Mouse (Mus musculus) adrenal gland, postnatal 25 days (tissue): ENCODE results near the gene Dvl3. TPM values are rescaled to one million over a fixed set of nuclear protein-coding genes. Genes with fewer than 3 reads are reported as not detected.

Experiments
- DNase-seq: peaks from one replicate; pipeline ENCODE4 v3.0.0; 2021; ENCODE audit warnings: mixed read lengths
- total RNA-seq: library from RNA; stranded (reverse); gene quantifications from 2 replicates; pipeline ENCODE4 v1.2.3, GENCODE M21; 2021

The Dvl3 gene
- total RNA-seq, 1 experiment from 2014 or later = 46.2 TPM

DNA sequence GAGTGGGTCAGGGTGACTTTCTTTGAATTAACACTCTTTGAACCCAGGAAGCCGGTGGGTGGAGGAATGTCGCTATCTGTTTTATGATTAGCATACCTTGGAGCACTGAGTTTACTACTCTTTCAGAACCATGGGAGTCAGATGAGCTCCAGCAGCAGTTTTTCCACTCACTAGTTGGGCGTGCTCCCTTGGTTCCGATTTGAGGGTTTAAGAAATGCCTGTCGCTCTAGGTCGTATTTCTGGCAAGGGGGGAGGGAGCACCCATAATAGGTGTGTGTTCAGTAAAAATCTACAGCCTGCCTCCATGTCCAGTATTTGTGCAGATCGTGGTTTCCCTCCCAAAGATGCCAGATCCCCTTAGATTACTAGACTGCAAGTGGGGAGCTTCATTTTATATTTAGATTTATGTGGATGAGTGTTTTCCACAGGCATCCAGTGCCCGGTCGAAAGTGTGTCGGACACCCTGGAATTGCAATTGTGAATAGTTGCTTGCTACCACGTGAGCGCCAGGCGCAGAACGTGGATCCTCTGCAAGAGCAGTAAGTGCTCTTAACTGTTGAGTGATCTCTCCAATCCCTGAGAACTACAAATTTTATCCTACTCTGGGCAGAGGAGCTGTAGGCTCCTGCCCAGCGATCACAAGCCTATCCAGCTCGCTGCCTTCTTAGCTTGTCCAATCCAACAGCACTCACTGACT lies 18.7 kb upstream of the Dvl3 start:
- no peak for DNase-seq

DNA sequence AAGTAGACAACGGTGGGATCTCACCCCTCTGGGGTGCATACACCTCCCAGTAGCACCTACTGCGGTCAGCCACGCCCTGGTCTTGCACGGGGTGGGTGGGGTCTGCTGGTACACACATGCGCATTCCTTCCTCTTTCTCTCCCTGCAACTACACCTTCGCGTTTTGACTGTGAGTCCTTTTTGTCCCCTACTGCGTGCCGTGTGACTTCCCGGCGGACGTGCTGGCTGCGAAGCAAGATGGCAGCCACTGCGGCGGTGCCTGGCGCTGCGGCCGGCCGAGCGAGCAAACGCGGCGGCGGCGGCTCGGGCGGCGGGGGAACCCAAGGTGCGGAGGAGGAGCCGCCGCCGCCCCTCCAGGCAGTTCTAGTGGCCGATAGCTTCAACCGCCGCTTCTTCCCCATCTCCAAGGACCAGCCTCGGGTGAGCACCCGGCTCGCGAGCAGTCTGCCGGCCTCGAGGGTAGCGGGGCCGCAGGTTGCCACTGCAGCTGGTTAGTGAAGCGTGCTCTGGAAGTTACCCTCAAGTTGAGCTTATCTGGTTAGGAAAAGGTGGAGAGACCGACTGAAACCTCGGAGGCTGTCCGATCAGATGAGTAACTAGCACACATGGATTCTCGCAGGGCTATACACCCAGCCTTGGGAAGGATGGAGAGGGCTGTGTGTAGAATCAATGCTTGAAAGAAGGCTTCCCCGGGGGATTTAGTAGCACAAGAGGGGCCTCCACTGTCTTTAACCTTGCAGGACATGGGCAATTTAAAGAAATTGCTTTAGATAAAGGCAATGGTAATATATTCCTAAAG lies 17.9 kb upstream of the Dvl3 start, which contains the start of gene Eif2b5:
Eif2b5 (plus strand) TSS at position 141 of the 799 bp plus-strand sequence.
- peak; percentile 91 for DNase-seq

DNA sequence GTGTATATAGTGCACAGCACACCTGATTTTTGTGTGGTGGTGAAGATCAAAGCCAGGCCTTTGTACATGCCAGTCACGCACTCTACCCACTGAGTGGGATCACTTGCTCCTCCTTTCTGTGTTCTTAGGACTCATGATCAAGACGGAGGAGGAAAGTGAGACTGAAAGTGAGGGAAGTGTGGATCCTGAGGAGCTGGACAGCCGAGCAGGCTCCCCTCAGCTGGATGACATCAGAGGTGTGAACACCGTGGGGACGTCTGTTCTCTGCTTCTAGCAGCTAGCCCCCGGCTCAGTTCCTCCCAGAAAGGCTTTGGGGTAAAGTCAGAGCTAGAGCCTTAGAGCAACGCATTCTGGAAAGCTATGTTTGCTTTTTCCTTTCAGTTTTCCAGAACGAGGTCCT lies 10.8 kb upstream of the Dvl3 start:
- DNase-seq = no peak

DNA sequence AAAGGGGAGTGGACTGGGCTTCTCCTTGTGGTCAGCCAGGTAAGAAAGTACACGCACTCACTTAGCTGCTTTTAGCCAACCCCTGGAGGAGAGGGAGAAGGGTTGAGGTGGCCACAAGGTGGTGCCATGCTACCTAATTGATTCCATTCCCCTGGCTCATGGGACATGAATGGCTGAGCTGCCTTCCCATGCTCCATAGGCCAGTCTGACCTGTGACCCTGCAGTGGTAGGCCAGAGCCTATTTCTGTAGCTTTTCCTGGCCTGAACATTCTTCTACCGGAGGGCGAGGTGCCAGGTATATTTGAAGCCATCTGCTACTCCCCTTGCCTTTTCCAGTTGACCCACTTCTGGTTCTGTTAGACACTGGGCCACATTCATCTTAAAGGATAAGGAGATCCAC lies 7.4 kb upstream of the Dvl3 start:
- peak; percentile 43 for DNase-seq

DNA sequence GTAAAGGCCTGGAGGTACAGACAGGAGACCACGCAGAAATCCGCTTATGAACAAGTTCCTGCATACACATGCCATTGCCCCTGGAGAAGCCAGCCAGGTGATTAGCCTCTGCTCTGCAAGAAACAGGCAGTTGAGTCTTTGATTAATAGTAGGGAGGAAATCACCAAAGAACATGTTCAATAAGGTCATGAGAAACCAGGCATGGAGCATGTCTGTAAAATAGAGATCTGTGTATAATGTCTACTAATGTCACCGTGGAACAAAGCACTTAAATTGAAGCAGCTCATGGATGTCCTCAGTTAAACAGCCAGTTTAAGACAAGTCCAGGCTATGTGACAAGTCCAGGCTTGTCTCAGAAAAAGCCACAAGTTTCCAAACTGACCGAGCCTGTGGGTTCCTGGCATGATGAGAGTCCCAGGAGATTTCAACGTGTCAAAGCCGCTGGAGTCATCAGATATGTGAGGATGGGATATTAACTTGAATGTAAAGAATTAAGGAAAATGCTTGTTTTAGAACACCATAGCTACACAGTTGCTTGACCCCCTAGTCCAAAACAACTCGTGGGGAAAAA lies 5.4 kb upstream of the Dvl3 start:
- no peak for DNase-seq

DNA sequence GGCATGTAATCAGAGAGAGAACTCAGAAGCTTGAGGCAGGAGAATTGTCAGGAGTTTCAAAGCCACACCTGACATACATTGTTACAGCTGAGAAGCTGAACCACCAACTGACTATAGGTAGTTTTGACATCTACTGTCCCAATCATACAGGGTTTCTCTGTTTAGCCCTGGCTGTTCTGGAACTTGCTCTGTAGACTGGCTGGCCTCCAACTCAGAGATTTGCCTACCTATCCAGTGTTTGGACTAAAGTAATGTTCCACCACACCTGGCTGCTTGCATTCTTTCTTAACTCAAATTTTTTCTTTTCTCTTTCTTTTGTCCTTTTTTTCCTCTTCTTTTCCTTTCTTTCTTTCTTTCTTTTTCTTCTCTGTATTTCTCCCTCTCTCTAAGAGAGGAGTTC lies 750 bp upstream of the Dvl3 start:
- DNase-seq = no peak

DNA sequence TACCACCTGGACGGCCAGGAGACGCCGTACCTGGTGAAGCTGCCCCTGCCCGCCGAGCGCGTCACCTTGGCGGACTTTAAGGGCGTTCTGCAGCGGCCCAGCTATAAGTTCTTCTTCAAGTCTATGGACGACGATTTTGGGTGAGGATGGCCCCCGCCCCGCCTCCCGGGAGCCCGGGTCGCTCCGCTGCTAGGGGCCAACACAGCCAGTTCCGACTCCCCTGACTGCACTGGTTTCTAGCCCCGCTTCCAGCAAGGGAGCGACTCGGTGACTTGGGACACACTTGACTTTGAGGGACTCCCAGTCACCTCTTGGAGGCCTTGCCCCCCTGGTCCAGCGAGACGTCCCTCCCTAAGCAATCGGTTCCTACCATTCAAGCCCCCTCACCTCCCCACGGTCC lies 434 bp downstream of the Dvl3 start:
- peak; percentile 29 for DNase-seq

DNA sequence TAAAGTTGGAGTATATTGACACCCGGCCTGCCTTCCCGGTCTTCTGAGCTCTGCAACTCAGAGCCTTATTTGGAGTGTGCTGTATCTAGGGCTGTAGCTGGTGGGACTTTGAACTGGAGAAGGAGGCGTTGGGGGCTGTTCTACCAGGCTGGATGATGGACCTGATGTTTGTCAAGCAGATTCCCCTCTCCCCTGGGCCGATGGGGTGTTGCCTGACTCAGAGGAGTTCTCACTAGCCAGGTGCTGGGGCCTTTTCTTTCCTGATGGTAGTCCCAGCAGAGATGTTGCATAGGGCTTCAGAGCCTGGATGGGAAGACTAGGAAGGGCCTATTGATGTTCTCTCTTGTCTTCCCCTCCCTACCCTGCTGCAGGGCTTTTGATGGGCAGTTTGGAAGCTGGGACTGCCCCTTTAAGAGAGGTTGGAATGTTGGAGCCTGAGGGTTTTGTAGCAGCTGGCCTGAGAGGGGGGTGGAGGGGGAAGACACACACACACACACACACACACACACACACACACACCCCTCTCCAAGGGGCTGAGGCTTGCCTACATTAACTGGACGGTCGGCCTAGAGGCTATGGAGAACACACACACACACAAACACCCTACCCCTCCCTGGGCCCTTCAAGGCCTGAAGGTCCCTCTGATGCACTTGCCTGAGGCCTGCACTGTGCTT lies 1.1 kb downstream of the Dvl3 start:
- no peak for DNase-seq

DNA sequence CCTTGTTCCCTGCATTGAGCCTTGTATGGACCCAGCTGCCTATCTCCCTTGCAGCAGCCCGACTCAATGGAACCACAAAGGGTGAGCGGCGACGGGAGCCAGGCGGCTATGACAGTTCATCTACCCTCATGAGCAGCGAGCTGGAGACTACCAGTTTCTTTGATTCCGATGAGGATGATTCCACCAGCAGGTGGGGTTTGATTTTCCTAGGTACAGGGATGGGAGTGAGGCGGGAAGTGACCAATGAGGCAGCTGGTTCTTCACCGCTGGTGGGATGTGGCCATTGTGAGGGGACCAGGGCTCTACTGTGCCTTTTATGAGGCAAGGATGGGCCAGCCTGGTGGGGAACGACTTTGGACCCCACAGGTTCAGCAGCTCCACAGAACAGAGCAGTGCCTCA lies 7.1 kb downstream of the Dvl3 start:
- no peak for DNase-seq

DNA sequence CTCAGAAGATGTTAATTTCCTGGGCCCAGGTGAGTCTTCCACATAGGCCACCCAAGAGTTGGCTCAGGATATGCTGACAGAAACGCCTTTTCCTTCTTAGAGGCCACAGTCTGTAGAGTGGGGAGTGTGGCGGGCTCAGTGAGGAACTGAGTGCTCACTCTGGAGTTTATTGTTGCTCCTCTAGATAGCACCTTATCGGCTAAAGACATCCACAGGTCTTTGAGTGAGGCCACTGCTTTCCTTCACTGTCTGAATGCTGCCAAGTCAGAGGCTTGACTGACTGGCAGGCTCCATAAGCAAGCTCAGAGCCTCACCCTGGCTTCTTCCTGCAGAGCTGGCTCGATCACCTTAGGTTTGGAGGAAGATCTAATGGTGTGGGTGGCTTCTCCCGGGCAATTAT lies 12.0 kb downstream of the Dvl3 start:
- no peak for DNase-seq

DNA sequence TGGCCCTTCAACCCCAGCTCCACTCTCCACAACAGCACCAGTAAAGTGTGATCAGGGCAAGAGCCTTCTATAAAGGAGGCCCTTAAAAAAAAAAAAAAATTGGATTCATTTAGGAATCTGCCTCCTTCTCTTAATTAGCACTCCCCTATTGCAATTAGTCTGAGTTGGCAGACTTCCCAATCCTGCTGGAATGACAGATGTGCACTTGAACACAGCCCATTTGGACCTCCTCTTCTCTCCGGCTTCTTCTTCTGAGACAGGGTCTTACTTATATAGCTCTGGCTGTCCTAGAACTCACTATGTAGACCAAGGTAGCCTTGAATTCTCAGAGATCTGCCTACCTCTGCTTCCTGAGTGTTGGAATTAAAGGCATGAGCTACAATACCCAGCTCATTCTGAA lies 12.6 kb downstream of the Dvl3 start:
- DNase-seq = no peak

DNA sequence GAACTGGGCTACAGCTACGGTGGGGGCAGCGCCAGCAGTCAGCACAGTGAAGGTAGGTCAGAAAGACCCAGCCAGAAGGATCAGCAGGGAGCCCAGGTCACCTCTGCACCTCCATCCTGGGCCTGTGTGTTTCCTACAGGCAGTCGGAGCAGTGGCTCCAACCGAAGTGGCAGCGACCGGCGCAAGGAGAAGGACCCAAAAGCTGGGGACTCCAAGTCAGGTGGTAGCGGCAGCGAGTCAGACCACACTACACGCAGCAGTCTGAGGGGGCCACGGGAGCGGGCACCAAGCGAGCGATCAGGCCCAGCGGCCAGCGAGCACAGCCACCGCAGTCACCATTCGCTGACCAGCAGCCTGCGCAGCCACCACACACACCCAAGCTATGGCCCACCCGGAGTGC lies 14.2 kb downstream of the Dvl3 start:
- DNase-seq = no peak

DNA sequence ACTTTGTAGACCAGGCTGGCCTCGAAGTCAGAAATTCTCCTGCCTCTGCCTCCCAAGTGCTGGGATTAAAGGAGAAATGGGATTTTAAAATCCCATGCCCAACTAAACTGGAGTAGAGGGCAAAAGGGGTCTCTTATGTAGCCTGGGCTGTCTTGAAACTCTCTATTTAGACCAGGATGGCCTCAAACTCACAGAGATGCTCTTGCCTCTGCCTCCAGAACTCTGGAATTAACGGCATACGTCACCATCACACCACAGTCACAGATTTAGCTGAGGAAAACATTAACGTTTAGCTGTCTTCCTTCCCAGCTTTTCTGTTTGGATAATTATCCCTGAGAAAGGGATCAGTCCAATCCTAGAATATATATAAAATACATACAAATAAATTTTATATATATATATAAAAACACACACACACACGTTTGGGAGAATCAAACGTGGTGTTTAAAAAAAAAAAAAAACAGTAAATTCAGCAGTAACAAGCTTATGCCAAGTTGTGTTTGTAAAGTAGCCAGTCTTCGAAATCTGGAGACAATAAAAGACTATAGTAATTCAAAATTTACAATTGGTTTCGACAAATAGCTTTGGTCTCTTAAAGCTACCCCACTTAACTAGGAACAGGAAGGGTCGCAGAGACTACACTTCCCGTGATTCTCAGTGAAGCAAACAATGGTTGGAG lies 18.0 kb downstream of the Dvl3 start:
- DNase-seq = no peak

DNA sequence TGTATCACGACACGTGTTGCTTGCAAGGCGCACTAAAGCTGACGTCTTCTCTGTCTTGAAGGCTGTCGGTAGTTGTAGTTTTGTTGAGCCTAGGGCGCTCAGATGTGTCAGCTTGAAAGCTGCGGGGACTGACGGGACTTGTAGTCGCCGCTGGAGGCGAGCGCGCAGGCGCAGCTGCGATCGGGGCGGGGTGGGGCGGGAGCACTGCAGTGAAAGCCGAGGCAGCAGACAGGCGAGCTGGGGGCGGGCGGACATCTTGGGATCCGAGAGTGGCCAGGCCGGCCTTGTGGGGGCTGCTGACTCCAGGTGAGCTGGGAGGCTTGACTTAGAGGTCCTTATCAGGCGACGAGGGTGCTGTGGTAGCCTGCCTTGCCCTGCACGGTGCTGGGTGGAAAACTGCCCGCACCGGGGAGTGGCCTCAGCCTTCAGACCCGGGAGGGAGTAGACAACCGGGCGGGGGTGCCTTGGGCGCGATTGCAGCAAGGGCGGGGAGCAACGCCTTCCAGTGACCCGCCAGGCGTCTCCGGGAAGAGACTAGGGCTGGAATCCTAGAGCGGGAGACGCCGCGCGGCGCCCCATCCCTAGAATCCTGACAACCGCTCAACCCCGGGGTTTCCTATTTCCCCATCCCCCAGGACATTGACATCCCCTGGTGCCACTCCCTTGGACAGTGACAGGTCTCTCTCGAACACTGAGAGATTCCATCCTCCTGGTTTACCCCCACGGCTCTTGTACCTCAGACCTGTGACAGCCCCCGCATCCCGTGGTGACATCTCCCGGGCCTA lies 18.7 kb downstream of the Dvl3 start, which contains the start of gene Ap2m1:
Ap2m1 (plus strand) TSS at position 183 of the 785 bp plus-strand sequence.
- peak; percentile 93 for DNase-seq

DNA sequence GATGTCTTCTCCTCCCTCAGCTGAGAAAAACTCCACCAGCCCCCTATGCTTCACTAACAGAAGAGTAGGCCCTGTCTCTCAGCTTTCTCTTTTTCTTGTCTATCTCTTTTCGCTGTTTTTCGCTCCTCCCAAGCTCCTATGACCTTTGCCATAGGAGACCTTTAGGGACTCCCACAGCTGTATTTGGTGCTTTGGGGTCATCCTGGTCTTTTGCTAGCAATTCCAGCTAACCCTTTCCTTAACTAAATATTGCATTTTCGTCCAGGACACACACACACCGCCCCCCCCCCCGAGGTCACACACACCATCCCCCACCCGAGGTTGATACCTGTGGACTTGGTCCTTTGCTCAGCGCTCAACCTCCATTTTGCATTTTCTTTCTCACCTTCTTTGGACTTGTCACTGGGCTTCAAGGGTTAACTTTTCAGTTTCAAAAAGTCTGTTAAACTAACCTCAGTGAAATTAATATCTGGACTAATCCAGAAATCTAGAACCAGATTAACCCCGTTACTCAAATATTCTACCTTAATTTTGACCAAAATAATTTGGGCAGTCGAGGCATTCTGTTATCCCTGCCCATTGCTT lies 19.4 kb downstream of the Dvl3 start:
- DNase-seq = no peak

DNA sequence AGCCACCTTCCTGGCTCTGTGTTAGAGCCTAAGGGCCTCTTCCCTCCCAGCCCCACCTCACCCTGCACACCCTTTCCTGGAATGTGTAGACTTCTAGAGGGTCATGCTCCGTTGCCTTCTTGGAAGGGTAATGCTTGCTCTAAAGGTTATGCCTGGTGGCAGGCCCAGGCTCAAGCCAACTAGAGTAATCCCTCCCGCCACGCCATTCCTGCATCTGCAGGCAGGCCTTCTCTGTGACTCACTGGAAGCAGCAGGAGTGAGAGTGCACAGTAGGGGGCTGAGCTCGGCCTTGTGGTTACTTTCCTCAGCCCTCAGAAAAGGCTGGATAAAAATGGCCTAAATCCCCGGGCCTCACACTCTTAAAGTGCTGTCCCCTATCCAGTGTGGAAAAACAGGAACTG lies 20.3 kb downstream of the Dvl3 start:
- DNase-seq = peak; percentile 60

DNA sequence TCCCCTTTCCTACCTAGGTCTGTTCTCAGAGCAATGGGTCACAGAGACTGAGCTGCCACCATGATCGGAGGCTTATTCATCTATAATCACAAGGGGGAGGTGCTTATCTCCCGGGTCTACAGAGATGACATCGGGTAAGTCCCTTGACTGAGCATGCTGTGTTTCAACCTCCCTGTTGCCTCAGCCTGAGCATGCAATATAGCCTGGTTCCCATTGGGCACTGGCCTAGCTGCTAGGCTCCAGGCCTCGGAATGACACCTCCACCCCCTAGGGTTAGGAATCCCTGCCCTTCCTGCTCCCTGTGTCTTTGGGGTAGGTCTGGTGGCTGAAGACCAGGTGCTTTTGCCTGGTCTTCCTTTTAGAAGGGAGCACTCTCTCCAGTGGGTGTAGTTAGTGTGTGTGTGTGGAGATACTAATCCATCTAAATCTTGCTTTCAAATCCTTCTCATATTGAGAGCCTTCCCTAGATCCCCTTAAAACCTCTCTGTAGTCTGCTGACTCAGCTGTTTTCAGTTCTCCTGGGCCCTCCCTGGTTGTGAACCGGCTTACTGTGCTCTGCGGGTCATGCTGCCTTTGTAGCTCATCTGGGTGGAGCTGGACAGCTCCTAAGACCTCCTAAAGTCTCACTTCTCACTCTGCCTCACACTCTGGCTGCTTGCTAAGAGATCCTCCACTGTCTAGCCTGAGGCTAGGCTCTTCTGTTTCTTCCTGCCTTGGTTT lies 21.0 kb downstream of the Dvl3 start:
- no peak for DNase-seq

DNA sequence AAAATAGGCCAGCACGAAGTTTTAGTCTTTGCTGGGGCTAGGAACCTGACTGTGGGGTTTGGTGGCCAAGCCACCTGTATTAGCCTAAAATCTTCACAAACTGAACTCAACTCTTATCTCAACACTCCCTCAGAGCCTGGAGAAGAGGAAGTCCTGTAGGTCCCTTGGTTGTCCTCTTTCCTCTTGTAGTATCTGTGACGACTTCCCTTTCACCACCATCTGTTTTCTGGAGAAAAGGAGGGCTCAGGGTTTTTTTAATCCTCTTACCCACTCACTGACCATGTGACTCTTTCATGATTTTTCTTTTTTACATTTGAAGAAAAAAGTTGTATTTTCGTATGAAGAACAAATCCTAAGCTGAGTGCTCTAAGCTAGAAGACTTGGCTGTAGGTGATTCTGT lies 22.9 kb downstream of the Dvl3 start:
- no peak for DNase-seq

DNA sequence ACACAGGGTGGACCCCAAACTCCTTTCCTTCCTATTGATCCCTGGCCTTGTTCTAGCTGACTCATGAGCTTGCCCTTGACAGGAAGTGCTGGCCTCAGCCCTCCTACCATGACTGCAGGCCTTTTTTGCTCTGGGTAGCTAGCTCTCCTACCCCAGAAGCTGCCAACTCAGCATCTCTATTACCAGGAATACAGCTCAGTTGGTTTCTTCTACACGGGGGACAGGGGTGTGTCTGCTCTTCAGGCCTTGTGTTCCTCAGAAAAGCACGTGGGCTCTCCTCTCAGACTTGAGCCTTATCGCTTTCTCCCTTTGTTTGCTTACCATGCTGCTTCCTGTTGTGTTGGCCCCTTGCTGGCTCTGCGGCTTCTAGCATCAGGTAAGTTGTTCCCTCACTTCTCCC lies 23.7 kb downstream of the Dvl3 start:
- no peak for DNase-seq

DNA sequence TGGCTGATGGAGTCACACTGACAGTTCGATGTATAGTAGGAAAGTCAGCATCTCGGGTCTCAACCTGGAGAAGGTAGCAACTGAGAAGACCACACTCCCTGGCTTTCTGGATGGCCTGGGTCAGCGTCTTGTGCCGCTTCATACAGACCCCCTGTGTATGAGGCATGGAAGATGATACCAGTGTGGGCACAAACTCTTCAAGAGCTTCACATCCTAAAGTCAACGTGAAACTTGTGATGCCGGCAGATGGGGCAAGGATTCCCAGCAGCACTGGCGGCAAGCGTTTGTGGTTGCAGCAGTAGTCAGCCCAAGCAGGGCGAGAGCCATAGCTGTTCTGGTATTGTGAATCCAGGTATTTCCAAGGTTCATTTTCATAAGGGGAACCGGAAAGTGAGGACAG lies 28.9 kb downstream of the Dvl3 start:
- DNase-seq = no peak
